Mouse (Mus musculus) heart, embryonic 13.5 days (tissue): Measurements from ENCODE around the gene Card11. TPM values are rescaled to one million over a fixed set of nuclear protein-coding genes. Genes with fewer than 3 reads are reported as not detected.

Source experiments
- ATAC-seq: fragments of 200-750 bp; cut with Nextera tagmentation; 2 replicates; pipeline ENCODE4 v1.8.0; 2017; ENCODE audit warnings: moderate TSS enrichment; ENCODE audit not compliant: insufficient number of reproducible peaks, low FRiP score, low TSS enrichment; ENCODE audit errors: extremely low read depth
- H3K27ac ChIP-seq: fragments of 300-500 bp; sonication (generic); replicated peaks from 2 replicates; pipeline ENCODE4 v1.5.1; 2015; ENCODE audit warnings: moderate library complexity, mild to moderate bottlenecking, inconsistent platforms
- H3K27me3 ChIP-seq: fragments of 300-500 bp; sonication (generic); replicated peaks from 2 replicates; pipeline ENCODE4 v1.6.1; 2015; ENCODE audit warnings: mild to moderate bottlenecking, inconsistent platforms
- H3K36me3 ChIP-seq: fragments of 300-500 bp; sonication (generic); 2 replicates; pipeline ENCODE4 v1.6.1; 2015; ENCODE audit warnings: mild to moderate bottlenecking, inconsistent platforms
- H3K4me1 ChIP-seq: fragments of 300-500 bp; sonication (generic); 2 replicates; pipeline ENCODE4 v1.6.1; 2015; ENCODE audit warnings: inconsistent platforms
- H3K4me2 ChIP-seq: fragments of 300-500 bp; sonication (generic); 2 replicates; pipeline ENCODE4 v1.6.1; 2015; ENCODE audit warnings: inconsistent platforms, mild to moderate bottlenecking, moderate library complexity
- H3K4me3 ChIP-seq: fragments of 300-500 bp; sonication (generic); 2 replicates; pipeline ENCODE4 v1.5.1; 2015; ENCODE audit warnings: moderate library complexity, mild to moderate bottlenecking, inconsistent platforms
- H3K9ac ChIP-seq: fragments of 300-500 bp; sonication (generic); 2 replicates; pipeline ENCODE4 v1.6.1; 2015; ENCODE audit warnings: inconsistent platforms, mild to moderate bottlenecking, moderate library complexity
- H3K9me3 ChIP-seq: fragments of 300-500 bp; sonication (generic); 2 replicates; pipeline ENCODE4 v1.6.1; 2016; ENCODE audit warnings: inconsistent platforms
- WGBS: fragments of 180-500 bp; shearing (Covaris S2); methylation state at CpG from one replicate; pipeline ENCODE4 v1.1.7; 2015; ENCODE audit warnings: mixed read lengths; 5-methylcytosine and 5-hydroxymethylcytosine counted together
- polyA plus RNA-seq: library from polyadenylated mRNA; unstranded; fragments of >200 nt; fragmentation: Nextera tagmentation; extraction: Ambion mirVana; gene quantifications from 2 replicates; pipeline ENCODE4 v1.2.1, GENCODE M21; 2015

The Card11 gene
- polyA plus RNA-seq, 1 experiment from 2014 or later = 0.27 TPM

DNA sequence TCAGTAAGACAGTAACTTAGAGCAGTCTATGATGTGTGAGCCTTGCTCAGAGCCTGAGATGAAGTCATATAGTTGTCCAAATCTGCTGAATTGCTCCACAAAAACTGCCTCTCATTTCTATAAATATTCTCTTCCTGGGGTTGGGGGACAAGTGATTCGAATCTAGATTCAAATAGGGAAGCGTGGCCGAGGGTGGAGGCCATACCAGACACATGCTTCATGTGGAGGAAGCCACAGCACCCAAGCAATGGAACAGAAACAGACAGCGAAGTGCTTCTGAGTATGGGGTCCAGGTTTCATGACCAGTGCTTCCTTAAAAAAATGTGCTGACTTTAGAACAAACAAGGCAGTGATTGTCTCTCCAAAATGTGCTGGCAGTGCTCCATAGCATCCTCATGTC, 158.4 kb downstream of the Card11 start:
- Histone ChIP-seq H3K9ac (no peak overlapping the region), H3K9me3 (no peaks in the 10 kb centered on the region), H3K27me3 (no peaks in the 10 kb centered on the region), H3K4me2 (no peak overlapping the region), H3K27ac (no peak overlapping the region), H3K36me3 (no peaks in the 10 kb centered on the region), H3K4me3 (no peak overlapping the region), H3K4me1 (no peaks in the 10 kb centered on the region)
- 66% methylated on average over 4 of the region's 4 CpGs for WGBS
- ATAC-seq = no peak

DNA sequence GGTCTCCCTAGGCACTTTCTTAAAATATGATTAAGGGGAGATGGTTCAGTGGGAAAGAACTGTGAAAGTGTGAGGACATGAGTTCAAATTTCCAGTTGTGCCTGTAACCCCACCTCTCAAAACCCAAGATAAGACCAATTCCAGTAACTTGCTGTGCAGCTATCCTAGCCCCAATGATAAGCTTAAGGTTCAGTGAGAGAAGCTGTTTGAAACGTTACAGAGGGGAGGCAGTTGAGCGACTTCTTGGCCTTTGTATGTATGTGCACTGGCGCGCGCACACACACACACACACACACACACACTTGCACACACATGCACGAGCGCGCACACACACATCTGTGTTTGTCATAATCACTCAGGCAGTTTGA, 169.3 kb downstream of the Card11 start:
- Histone ChIP-seq H3K4me3 (peak overlapping the region; percentile 91), H3K27ac (no peak overlapping the region)
- ATAC-seq = no peak

DNA sequence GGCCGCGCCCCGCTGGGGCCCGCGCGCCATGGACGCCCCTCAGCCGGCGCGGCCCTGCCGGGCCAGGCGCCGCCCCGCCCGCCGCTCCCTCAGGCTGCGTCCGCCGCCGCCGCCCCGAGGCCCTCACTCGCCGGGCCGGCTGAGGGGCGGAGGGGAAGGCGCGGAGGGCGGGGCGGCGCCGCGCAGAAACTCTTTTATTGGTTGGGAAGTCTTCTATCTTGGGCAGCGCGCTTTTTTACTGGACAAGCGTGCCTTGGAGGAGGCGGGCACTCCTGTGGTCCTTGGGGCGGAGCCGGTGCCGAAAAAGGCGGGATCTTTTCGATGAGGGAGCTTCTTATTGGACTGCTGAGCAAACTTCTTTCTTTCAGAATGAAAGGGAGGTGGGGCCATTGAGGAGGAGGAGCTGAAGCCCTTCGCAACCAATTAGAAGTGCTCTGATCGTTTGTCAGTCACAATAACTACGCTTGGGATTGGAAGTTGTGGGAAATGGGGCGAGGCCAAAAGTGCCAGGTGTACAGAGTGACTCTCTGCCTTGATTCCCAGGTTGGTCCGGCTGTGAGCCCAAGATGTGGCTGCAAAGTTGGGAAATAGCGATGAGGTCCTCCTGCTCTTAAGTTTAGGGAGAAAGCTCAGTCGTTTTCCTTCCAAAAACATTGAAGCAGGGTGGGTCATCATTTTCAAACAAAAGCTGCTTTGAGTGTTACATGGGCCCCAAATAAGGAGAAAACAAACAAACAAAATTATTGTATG, 169.9 kb downstream of the Card11 start, which contains the start of gene Gna12:
Gene Gna12 (minus strand): TSS at position 118 of the 750 bp plus-strand sequence.
- peaks cover 4% of the 10 kb centered on the region for H3K36me3 ChIP-seq
- under 1% methylated on average over 43 of the region's 49 CpGs for WGBS

More for the DNA sequence above, 169.3 kb downstream of the Card11 start:
- Histone ChIP-seq H3K36me3 (no peaks in the 10 kb centered on the region), H3K9ac (no peak overlapping the region), H3K4me2 (peak overlapping the region; percentile 66), H3K4me1 (peaks cover 41% of the 10 kb centered on the region), H3K27me3 (no peaks in the 10 kb centered on the region), H3K9me3 (no peaks in the 10 kb centered on the region)
- 77% methylated on average over 8 of the region's 8 CpGs for WGBS

DNA sequence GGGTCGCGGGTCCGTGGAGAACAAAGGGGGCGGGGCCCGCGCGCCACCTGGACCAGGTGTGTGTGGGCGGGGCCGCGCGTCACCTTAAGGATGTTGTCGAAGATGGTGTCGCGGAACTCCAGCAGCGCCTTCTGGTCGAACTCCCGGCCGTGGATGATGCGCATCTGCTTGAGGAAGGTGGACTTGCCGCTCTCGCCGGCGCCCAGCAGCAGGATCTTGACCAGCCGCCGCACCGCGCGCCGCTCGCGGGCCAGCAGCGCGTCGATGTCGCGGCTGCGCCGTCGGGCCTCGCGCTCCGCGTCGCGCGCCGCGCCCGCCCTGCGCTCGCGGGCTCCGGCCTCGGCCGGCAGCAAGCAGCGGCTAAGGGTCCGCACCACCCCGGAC, 170.5 kb downstream of the Card11 start:
- peaks cover 8% of the 10 kb centered on the region for H3K36me3 ChIP-seq
- H3K9me3 ChIP-seq = no peaks in the 10 kb centered on the region
- peak overlapping the region; percentile 94 for H3K9ac ChIP-seq
- under 1% methylated on average over 47 of the region's 58 CpGs for WGBS
- peak; percentile 7; the same call in 1 of the 2 replicates for ATAC-seq
- peak overlapping the region; percentile 92 for H3K4me2 ChIP-seq
- H3K4me3 ChIP-seq = peak overlapping the region; percentile 91
- H3K27me3 ChIP-seq = no peaks in the 10 kb centered on the region
- H3K27ac ChIP-seq = peak overlapping the region; percentile 85
- H3K4me1 ChIP-seq = peaks cover 48% of the 10 kb centered on the region

More for the DNA sequence above, 169.9 kb downstream of the Card11 start, which contains the start of gene Gna12:
- Histone ChIP-seq H3K9me3 (no peaks in the 10 kb centered on the region), H3K4me3 (peak within 1 kb of the TSS; percentile 91), H3K9ac (peak within 1 kb of the TSS; percentile 94), H3K27ac (peak within 1 kb of the TSS; percentile 85), H3K4me1 (peaks cover 45% of the 10 kb centered on the region), H3K4me2 (peak within 1 kb of the TSS; percentile 92), H3K27me3 (no peaks in the 10 kb centered on the region)
- ATAC-seq = peak; percentile 96

DNA sequence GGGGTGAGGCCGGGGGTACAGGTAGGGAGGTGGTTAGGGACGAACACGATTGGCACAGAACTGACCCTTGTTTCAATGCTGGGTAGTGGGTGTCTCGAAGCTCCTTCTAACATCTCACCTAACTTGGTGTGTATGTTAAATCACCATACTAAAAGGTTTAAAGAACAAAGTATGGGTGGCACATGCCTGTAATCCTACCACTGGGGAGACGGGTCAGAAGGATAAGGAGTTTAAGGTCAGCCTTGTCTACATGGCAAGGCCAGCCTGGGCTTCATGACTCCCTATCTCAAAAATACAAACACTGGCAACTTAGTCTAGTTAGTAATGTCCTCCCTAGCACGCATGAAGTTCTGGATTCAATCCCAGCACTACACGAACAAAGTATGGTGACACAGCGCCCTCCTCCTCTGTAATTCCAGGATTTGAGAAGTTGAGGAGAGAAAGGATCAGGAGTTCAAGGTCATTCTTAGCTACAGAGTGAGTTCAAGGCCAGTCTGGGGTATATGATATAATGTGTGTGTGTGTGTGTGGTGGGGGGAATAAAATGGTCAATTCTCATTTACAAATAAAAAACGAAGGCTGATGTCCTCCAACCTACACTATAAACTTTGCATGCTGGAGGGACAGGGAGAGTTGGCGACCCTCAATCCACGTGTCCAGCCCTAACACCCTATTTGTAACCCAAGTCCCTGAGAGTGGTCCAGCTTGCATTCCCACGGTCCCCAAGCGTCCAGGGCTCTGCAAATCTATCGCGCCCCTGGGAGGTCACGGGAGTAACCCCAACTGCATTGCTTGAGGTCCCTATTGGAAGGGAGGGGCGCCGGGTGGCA, 171.1 kb downstream of the Card11 start:
- peak overlapping the region; percentile 85 for H3K27ac ChIP-seq
- H3K9me3 ChIP-seq = no peaks in the 10 kb centered on the region
- peak overlapping the region; percentile 91 for H3K4me3 ChIP-seq
- 30% methylated on average over 18 of the region's 18 CpGs for WGBS
- no peaks in the 10 kb centered on the region for H3K27me3 ChIP-seq
- ATAC-seq = no peak
- peak overlapping the region; percentile 94 for H3K9ac ChIP-seq
- H3K4me2 ChIP-seq = peak overlapping the region; percentile 92
- H3K36me3 ChIP-seq = peaks cover 8% of the 10 kb centered on the region
- H3K4me1 ChIP-seq = peaks cover 54% of the 10 kb centered on the region

DNA sequence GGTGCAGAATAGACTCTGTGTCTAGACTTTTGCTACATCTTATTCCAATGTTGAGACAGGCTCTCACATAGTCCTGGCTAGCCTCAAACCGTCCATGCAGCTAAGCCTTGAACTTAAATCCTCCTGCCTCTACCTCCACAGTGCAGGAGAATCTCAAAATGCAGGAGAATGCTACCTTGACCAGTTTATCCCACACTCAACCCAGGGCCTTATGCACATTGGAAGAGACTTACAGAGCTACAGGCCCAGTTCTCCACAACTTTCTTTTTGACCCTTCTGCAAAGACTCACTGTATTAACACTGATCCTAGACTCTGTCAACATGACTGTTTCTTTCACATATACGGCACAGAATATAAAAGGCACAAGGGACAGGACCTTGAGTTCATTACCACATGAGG, 172.0 kb downstream of the Card11 start:
- peak overlapping the region; percentile 75 for H3K9ac ChIP-seq
- no peaks in the 10 kb centered on the region for H3K27me3 ChIP-seq
- peak overlapping the region; percentile 92 for H3K4me2 ChIP-seq
- no peak for ATAC-seq
- peaks cover 62% of the 10 kb centered on the region for H3K4me1 ChIP-seq
- H3K27ac ChIP-seq = peak overlapping the region; percentile 51
- peak overlapping the region; percentile 91 for H3K4me3 ChIP-seq
- H3K9me3 ChIP-seq = no peaks in the 10 kb centered on the region
- WGBS = 52% methylated on average over 2 of the region's 2 CpGs
- H3K36me3 ChIP-seq = peaks cover 8% of the 10 kb centered on the region

DNA sequence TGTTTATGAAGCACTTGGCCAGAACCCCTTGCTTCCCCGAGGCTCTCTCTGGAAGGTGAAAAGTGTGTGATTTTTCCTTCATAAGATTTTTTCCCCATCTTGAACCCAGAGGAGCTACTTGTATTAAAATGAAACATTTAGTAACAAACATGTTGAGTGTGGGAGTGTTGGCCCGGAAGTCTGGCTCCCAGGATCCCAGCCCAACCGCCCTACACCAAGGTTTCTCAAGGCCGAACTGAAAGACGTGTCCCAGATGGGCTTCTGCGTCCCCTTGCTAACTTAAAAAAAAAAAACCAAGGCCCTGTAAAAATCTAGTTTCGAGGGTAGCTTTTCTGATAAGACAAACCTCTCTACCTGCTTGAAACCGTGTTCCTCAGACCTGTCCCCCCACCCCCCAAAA, 172.5 kb downstream of the Card11 start:
- Histone ChIP-seq H3K4me2 (peak overlapping the region; percentile 92), H3K27me3 (no peaks in the 10 kb centered on the region), H3K27ac (peak overlapping the region; percentile 51), H3K4me3 (peak overlapping the region; percentile 91), H3K9ac (peak overlapping the region; percentile 75), H3K4me1 (peaks cover 66% of the 10 kb centered on the region), H3K9me3 (no peaks in the 10 kb centered on the region), H3K36me3 (peaks cover 8% of the 10 kb centered on the region)
- ATAC-seq = no peak
- 44% methylated on average over 8 of the region's 8 CpGs for WGBS

DNA sequence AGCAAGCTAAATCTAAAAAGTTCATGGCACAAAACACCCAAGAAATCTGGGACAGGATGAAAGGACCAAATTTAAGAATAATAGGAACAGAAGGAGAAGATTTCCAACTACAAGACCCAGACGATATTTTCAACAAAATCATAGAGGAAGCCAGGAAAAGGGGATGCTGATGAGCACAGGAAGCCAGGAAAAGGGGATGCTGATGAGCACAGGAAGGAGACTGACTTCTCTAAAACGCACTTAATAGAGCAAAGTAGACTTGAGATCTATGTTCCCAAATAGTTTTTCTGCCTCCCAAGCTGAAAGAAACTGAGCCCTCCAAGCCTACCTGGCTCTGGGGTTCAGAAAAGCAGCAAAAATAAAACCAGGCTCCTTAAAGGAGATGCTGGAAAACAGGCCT, 173.0 kb downstream of the Card11 start:
- peak overlapping the region; percentile 92 for H3K4me2 ChIP-seq
- H3K9me3 ChIP-seq = no peaks in the 10 kb centered on the region
- ATAC-seq = no peak
- H3K27me3 ChIP-seq = no peaks in the 10 kb centered on the region
- peak overlapping the region; percentile 75 for H3K9ac ChIP-seq
- 43% methylated on average over 2 of the region's 2 CpGs for WGBS
- H3K36me3 ChIP-seq = peaks cover 8% of the 10 kb centered on the region
- peaks cover 71% of the 10 kb centered on the region for H3K4me1 ChIP-seq
- peak overlapping the region; percentile 51 for H3K27ac ChIP-seq
- H3K4me3 ChIP-seq = peak overlapping the region; percentile 91

DNA sequence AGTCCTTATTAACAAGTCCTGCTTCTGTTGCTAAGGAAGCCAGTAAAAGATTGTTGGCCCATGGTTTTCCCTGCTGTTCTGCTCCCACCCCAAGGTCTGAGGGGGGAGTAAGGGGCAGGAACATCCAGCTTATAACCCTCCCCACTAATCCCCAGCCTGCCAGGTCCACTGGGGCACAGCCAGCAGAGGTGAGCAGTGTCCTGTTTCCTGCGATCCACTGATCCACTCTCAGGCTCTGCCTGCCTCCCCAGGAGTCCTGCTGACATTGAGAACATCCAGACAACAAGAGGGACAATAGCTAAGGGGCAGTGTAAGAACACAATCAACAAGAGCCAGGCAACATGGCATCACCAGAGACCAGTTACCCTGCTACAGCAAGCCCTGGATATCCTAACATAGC, 173.6 kb downstream of the Card11 start:
- ATAC-seq = no peak
- Histone ChIP-seq H3K27me3 (no peaks in the 10 kb centered on the region), H3K36me3 (peaks cover 8% of the 10 kb centered on the region), H3K4me1 (peaks cover 77% of the 10 kb centered on the region), H3K9ac (0 out of 2 replicates have a peak overlapping the region, but pooled peaks have one; percentile 75), H3K9me3 (no peaks in the 10 kb centered on the region), H3K4me2 (peak overlapping the region; percentile 92), H3K4me3 (no peak overlapping the region), H3K27ac (peak overlapping the region; percentile 51)
- WGBS = 12% methylated on average over 1 of the region's 1 CpGs

DNA sequence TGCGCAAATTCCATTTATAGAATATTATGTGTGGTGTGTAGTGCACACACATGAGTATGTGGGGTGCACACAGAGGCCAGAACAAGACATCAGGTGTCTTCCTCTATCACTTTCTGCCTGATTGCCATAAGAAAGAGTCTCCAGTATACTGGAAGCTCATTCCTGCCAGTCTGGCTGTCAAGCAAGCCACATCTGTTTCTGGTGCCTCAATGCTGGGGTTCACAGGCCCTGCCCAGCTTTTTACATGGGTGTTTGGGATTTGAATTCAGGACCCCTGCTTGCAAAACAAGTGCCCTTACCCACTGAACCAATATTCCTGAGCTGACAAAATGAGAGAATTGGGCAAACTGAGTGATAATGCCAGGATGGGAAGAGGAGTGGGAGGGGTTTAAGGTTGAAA, 174.3 kb downstream of the Card11 start:
- H3K4me3 ChIP-seq = no peak overlapping the region
- 100% methylated on average over 1 of the region's 1 CpGs for WGBS
- ATAC-seq = no peak
- H3K27me3 ChIP-seq = no peaks in the 10 kb centered on the region
- H3K9ac ChIP-seq = no peak overlapping the region
- no peak overlapping the region for H3K27ac ChIP-seq
- H3K4me1 ChIP-seq = peaks cover 82% of the 10 kb centered on the region
- no peaks in the 10 kb centered on the region for H3K9me3 ChIP-seq
- no peak overlapping the region for H3K4me2 ChIP-seq
- H3K36me3 ChIP-seq = peaks cover 8% of the 10 kb centered on the region

DNA sequence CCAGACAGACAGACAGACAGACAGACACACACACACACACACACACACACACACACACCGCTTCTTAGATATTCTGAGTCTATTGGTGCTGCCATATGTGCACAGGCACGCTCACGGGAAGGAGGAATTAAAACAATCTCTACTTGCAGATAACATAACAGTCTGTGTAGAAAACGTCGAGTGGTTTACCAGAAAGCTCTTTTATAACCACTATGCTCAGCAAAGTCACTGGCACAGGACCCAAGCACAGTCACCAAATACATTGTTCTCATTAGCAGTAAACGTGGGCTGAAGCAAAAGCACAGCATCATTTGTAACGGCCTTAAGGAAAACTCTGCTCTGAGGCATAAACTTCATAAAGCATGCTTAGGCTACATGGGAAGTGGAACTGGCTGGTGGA, 176.3 kb downstream of the Card11 start:
- peak overlapping the region; percentile 8; the same call in 1 of the 2 replicates for H3K9ac ChIP-seq
- peak overlapping the region; percentile 33; the same call in 1 of the 2 replicates for H3K27ac ChIP-seq
- peaks cover 8% of the 10 kb centered on the region for H3K36me3 ChIP-seq
- peaks cover 92% of the 10 kb centered on the region for H3K4me1 ChIP-seq
- H3K9me3 ChIP-seq = no peaks in the 10 kb centered on the region
- no peaks in the 10 kb centered on the region for H3K27me3 ChIP-seq
- 0 out of 2 replicates have a peak overlapping the region, but pooled peaks have one; percentile 4 for H3K4me2 ChIP-seq
- 45% methylated on average over 7 of the region's 7 CpGs for WGBS
- ATAC-seq = no peak
- H3K4me3 ChIP-seq = no peak overlapping the region
